Mouse (Mus musculus) stomach, postnatal 0 days (tissue): Measurements from ENCODE around the gene Radil.

Source experiments
- CTCF ChIP-seq: IDR thresholded peaks from 2 replicates; pipeline ENCODE4 v1.5.1; 2016; ENCODE audit warnings: antibody characterized with exemption, low read depth, mild to moderate bottlenecking, moderate library complexity
- EP300 ChIP-seq: optimal IDR thresholded peaks from 2 replicates; pipeline ENCODE3; 2016; ENCODE audit warnings: antibody characterized with exemption

DNA sequence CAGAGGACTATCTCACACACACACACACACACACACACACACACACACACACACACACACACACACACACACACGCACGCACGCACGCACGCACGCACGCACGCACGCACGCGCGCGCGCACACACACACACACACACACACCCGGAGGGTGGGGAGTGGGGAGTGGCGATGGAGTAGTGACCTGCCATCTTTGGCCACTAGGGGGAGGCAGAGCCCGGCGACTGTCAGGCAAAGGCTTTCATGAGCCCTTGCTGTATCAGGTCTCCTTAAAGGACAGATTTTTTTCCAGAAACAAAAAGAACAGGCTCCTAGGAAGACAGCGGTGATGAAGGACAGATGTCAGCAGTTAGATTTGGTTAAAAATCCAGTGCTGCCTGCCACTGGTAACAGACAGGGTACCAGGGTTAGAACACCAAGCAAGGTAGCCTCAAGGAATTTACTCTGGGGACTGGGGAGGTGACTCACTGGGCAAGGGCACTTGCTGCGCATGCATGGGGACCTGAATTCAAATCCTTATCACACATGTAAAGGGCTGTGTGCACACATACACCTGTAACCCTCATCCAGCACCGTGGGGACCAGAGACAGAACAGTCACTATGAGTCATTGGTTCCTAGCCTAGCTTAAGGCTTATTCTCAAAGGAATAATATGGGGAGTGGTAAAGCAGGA is 6.6 kb upstream of the Radil start:
- TF ChIP-seq CTCF = peak; percentile 82
- no peak for TF ChIP-seq EP300
